Mouse (Mus musculus): ENCODE data around the gene Setmar.
A peak's percentile ranks its signal among the peaks of the same experiment; 100 is the strongest.

The Setmar gene

DNA sequence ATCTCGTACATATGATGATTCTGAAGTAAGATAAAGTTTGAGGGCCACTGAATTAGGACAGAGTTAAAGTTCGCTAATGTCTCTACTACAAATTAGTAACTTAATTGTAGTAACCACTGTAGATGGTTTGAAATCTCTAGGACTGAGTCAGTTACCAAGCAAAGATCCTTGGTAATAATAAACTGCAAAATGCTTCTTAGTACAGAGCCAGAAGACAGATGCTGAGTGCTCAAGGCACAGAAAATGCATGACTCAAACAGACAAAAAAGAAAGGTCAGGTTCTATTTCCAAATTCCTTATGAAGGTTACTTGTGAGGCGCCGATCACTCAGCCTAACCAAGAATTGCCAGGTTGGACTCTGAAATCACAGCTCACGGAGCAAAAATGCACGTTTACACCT is 53.0 kb downstream of the Setmar start:
- no peak for DNase-seq

DNA sequence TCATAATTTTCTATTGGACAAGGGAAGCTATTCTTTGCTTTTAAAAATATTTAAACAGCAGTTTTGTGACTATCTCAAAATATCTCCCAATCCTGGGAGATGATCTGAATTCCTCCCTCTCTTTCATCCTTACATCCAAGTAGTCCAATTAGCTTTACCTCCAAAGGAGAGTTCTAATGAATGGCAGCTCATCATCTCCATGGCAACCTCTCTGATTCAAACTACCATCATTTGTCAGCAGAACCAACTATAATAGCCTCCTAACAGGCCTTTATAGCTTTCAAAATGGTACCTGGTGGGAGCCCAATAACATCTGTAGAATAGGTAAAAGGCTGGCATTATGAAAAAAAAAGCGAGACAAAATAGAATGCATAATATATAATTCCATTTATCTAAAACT is 60.6 kb downstream of the Setmar start:
- no peak for DNase-seq

DNA sequence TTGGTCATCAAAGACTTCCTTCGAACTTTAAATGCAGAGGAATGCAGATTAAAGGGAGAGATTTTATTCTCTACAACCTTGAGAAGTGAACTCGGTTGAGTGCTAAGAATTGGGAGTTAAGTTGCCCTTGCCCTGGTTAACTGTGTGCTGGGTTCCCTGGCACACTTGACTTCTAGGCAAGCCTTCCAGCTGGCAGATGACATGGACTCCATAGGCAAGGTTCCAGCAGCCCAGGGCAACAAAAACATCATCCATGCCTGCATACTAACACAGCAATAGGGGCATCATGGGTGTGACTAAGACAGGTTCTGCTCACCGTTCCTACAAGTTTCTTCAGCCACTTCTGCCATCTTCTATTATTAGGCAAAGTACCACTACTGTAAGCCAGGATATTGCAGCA is 61.8 kb downstream of the Setmar start:
- peak; percentile 55 to 66 for DNase-seq

Measured in cerebellum, postnatal 10 days (tissue).